Comparison of ENCODE assay signal across 25 mouse cellular contexts in the genomic region with DNA sequence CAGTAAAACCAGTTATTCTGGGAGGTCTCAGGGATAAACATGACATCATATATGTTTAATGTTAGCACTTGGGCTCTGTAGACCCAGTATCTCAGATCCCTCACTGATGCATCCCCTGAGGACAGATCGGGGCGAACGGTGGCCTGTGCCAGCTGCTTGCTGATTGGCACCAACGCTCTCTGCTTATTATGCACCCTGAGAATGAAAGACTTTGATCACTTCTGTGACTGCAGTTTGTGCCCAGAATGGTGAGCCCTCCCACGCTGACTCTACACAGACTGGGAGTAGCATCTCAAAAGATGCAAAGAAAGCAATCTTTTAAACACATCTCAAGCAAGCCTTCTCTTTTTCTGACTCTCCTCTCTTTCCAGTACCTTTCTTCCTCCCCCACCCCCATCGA.
DNase-seq lines count a peak whose midpoint lies in the region; ATAC-seq lines count a peak whose summit lies in the region.
"Had no signal": no experiment of that assay in that cellular context is flagged by ENCODE, and none has a peak within 500 bp of the region (broad histone marks: within the 10 kb centered on the region; RNA-seq: fewer than 3 reads in every experiment).

No protein-coding gene starts in this region.

- no peaks in the 10 kb centered on the region for H3K27me3 ChIP-seq in forebrain, embryonic 13.5 days
- H3K27me3 ChIP-seq in forebrain, embryonic 11.5 days (ENCODE audit: control insufficient read depth, insufficient read depth, low read length) = no peaks in the 10 kb centered on the region
- H3K27me3 ChIP-seq in kidney, embryonic 16.5 days (ENCODE audit: insufficient read depth, low read length) = no peaks in the 10 kb centered on the region
- no peaks in the 10 kb centered on the region for H3K27me3 ChIP-seq in kidney, embryonic 14.5 days (ENCODE audit: control insufficient read depth, insufficient read depth, low read length)
- H3K27me3 ChIP-seq: limb, embryonic 13.5 days; liver, embryonic 13.5 days; lung, embryonic 15.5 days; neural tube, embryonic 13.5 days had no signal

- no peaks in the 10 kb centered on the region for H3K9me3 ChIP-seq in forebrain, embryonic 13.5 days (replicated peaks)
- no peaks in the 10 kb centered on the region for H3K9me3 ChIP-seq in forebrain, embryonic 11.5 days (ENCODE audit: control insufficient read depth, low read length)
- no peaks in the 10 kb centered on the region for H3K9me3 ChIP-seq in kidney, embryonic 16.5 days (ENCODE audit: low read length)
- no peaks in the 10 kb centered on the region for H3K9me3 ChIP-seq in kidney, embryonic 14.5 days (ENCODE audit: control insufficient read depth, low read length)
- H3K9me3 ChIP-seq: heart, embryonic 13.5 days; limb, embryonic 13.5 days; liver, embryonic 13.5 days; lung, embryonic 15.5 days; neural tube, embryonic 13.5 days had no signal

- ATAC-seq in forebrain, embryonic 13.5 days = peak; percentile 43
- ATAC-seq in forebrain, embryonic 11.5 days (replicated peaks; ENCODE audit: low FRiP score) = no peak
- 0 out of 2 replicates have a peak, but pooled peaks have one; percentile 31 for ATAC-seq in kidney, embryonic 16.5 days (ENCODE audit: low FRiP score, low TSS enrichment)
- no peak; the same call in 1 of the 2 replicates for ATAC-seq in kidney, embryonic 14.5 days (ENCODE audit: low FRiP score, low TSS enrichment)
- ATAC-seq in monocyte, adult 5-6 weeks (replicated peaks; ENCODE audit: insufficient number of reproducible peaks, low FRiP score, low TSS enrichment, poor library complexity, severe bottlenecking) = no peak

- no peak overlapping the region for H3K4me3 ChIP-seq in forebrain, embryonic 13.5 days
- no peak overlapping the region for H3K4me3 ChIP-seq in forebrain, embryonic 11.5 days (ENCODE audit: low read depth, low read length)
- no peak overlapping the region for H3K4me3 ChIP-seq in kidney, embryonic 16.5 days (ENCODE audit: low read length)
- H3K4me3 ChIP-seq in kidney, embryonic 14.5 days (ENCODE audit: low read length) = no peak overlapping the region
- H3K4me3 ChIP-seq: heart, embryonic 13.5 days; limb, embryonic 13.5 days; liver, embryonic 13.5 days; lung, embryonic 15.5 days; neural tube, embryonic 13.5 days had no signal

- 0 out of 2 replicates have a peak overlapping the region, but pooled peaks have one; percentile 25 for H3K27ac ChIP-seq in forebrain, embryonic 13.5 days
- no peak overlapping the region for H3K27ac ChIP-seq in forebrain, embryonic 11.5 days (ENCODE audit: low read depth, low read length)
- H3K27ac ChIP-seq in kidney, embryonic 16.5 days (ENCODE audit: low read length) = no peak overlapping the region
- no peak overlapping the region for H3K27ac ChIP-seq in kidney, embryonic 14.5 days (ENCODE audit: low read depth, low read length)
- H3K27ac ChIP-seq: heart, embryonic 13.5 days; kidney, postnatal 0 days; limb, embryonic 13.5 days; liver, embryonic 13.5 days; lung, embryonic 15.5 days; neural tube, embryonic 13.5 days had no signal

- H3K36me3 ChIP-seq in forebrain, embryonic 13.5 days (ENCODE audit: poor library complexity, severe bottlenecking) = no peaks in the 10 kb centered on the region
- no peaks in the 10 kb centered on the region for H3K36me3 ChIP-seq in forebrain, embryonic 11.5 days (ENCODE audit: control insufficient read depth, insufficient read depth, low read length)
- H3K36me3 ChIP-seq in kidney, embryonic 16.5 days (ENCODE audit: insufficient read depth, low read length) = no peaks in the 10 kb centered on the region
- no peaks in the 10 kb centered on the region for H3K36me3 ChIP-seq in kidney, embryonic 14.5 days (ENCODE audit: control insufficient read depth, insufficient read depth, low read length)
- H3K36me3 ChIP-seq: heart, embryonic 13.5 days; limb, embryonic 13.5 days; liver, embryonic 13.5 days; lung, embryonic 15.5 days; neural tube, embryonic 13.5 days had no signal

- H3K4me1 ChIP-seq in forebrain, embryonic 13.5 days = peaks cover 31% of the 10 kb centered on the region
- H3K4me1 ChIP-seq in forebrain, embryonic 11.5 days (replicated peaks; ENCODE audit: control insufficient read depth, insufficient read depth, low read length) = no peaks in the 10 kb centered on the region
- H3K4me1 ChIP-seq in kidney, embryonic 16.5 days (ENCODE audit: insufficient read depth, low read length) = peaks cover 4% of the 10 kb centered on the region; the same call in 1 of the 2 replicates
- H3K4me1 ChIP-seq in kidney, embryonic 14.5 days (ENCODE audit: control insufficient read depth, insufficient read depth, low read length) = no peaks in the 10 kb centered on the region
- H3K4me1 ChIP-seq: liver, embryonic 13.5 days had no signal

- 52% methylated on average over 6 of the region's 6 CpGs for WGBS in forebrain, embryonic 13.5 days
- WGBS in forebrain, embryonic 11.5 days = 85% methylated on average over 6 of the region's 6 CpGs
- WGBS in kidney, embryonic 16.5 days = 50% methylated on average over 6 of the region's 6 CpGs
- 63% methylated on average over 6 of the region's 6 CpGs for WGBS in kidney, embryonic 14.5 days

- H3K9ac ChIP-seq in forebrain, embryonic 13.5 days = no peak overlapping the region
- no peak overlapping the region for H3K9ac ChIP-seq in forebrain, embryonic 11.5 days (ENCODE audit: low read length)
- no peak overlapping the region for H3K9ac ChIP-seq in kidney, embryonic 16.5 days (replicated peaks; ENCODE audit: low read length)
- no peak overlapping the region for H3K9ac ChIP-seq in kidney, embryonic 14.5 days (ENCODE audit: low read depth, low read length)
- H3K9ac ChIP-seq: heart, embryonic 13.5 days; limb, embryonic 13.5 days; liver, embryonic 13.5 days; lung, embryonic 15.5 days; neural tube, embryonic 13.5 days had no signal

- no peak overlapping the region for H3K4me2 ChIP-seq in forebrain, embryonic 13.5 days
- no peak overlapping the region for H3K4me2 ChIP-seq in forebrain, embryonic 11.5 days (ENCODE audit: low read depth, low read length, severe bottlenecking)
- H3K4me2 ChIP-seq in kidney, embryonic 16.5 days (replicated peaks; ENCODE audit: low read depth, low read length) = no peak overlapping the region
- no peak overlapping the region for H3K4me2 ChIP-seq in kidney, embryonic 14.5 days (replicated peaks; ENCODE audit: low read depth, low read length)
- H3K4me2 ChIP-seq: heart, embryonic 13.5 days; limb, embryonic 13.5 days; liver, embryonic 13.5 days; lung, embryonic 15.5 days; neural tube, embryonic 13.5 days had no signal

- no peak for DNase-seq in forebrain, embryonic 11.5 days (ENCODE audit: low spot score)
- peak; percentile 45 to 47 for DNase-seq in right cerebral cortex, postnatal 10 days (ENCODE audit: low spot score in 2 of 2)
- no peak for DNase-seq in right cerebral cortex, postnatal 36 days (ENCODE audit: low spot score in 2 of 2)
- peak; percentile 52 for DNase-seq in induced T-regulatory cell, adult 2 months (ENCODE audit: low read depth)
- DNase-seq: adrenal gland, adult 2 months; cerebellum, adult 8-10 months; cerebellum, postnatal 36 days; gastrocnemius, postnatal 14 days; heart, adult 18-20 months; heart, postnatal 14 days; kidney, adult 11 months; layer of hippocampus, adult 9-11 months; liver, embryonic 13.5 days; lung, postnatal 4 days; retina, postnatal 1 day; spleen, adult 18-20 months had no signal

Comparison
In these comparisons a context has a peak if more than half of its experiments do, and no peak if none do; other contexts are left out.
1. ATAC-seq: peak in forebrain, embryonic 13.5 days (single experiment) and kidney, embryonic 16.5 days (single experiment); none in forebrain, embryonic 11.5 days (single experiment), kidney, embryonic 14.5 days (single experiment) and monocyte, adult 5-6 weeks (single experiment).
2. DNase-seq: peak in right cerebral cortex, postnatal 10 days (2 of 2) and induced T-regulatory cell, adult 2 months (single experiment); none in forebrain, embryonic 11.5 days (single experiment) and right cerebral cortex, postnatal 36 days (0 of 2).